Mouse (Mus musculus) G1E (cell line): ENCODE data around the gene Cep112. TPM values are rescaled to one million over a fixed set of nuclear protein-coding genes. Genes with fewer than 3 reads are reported as not detected.
"Not testable (repeated sequence)": the region's sequence is repeated elsewhere in the genome, so short reads cannot be mapped to it uniquely, and the experiment has no call there.

Source experiments
- ATAC-seq: 2 replicates; pipeline ENCODE4 v1.8.0; 2016; ENCODE audit warnings: mild to moderate bottlenecking; ENCODE audit not compliant: insufficient number of reproducible peaks, poor library complexity, low FRiP score, severe bottlenecking; ENCODE audit errors: extremely low read depth
- DNase-seq: peaks from one replicate; pipeline ENCODE4 v3.0.0; 2012; ENCODE audit warnings: low spot score
- H3K27me3 ChIP-seq: 2 replicates; pipeline ENCODE4 v1.6.1; 2012; ENCODE audit warnings: mild to moderate bottlenecking, low read length, inconsistent platforms; ENCODE audit not compliant: insufficient read depth
- H3K36me3 ChIP-seq: replicated peaks from 2 replicates; pipeline ENCODE3; 2012; ENCODE audit warnings: mild to moderate bottlenecking, inconsistent platforms
- H3K4me1 ChIP-seq: 2 replicates; pipeline ENCODE4 v1.6.1; 2012; ENCODE audit warnings: low read depth, low read length, inconsistent platforms, mixed read lengths; ENCODE audit not compliant: insufficient read depth
- H3K4me3 ChIP-seq: 2 replicates; pipeline ENCODE4 v1.5.1; 2012; ENCODE audit warnings: low read depth, mild to moderate bottlenecking, inconsistent platforms, low read length, moderate library complexity, mixed read lengths
- H3K9me3 ChIP-seq: replicated peaks from 2 replicates; pipeline ENCODE4 v1.6.1; 2012; ENCODE audit warnings: inconsistent platforms
- CTCF ChIP-seq: IDR thresholded peaks from 2 replicates; pipeline ENCODE4 v1.5.1; 2012; ENCODE audit warnings: low read depth, low read length, inconsistent platforms, mixed read lengths
- GATA1 ChIP-seq: IDR thresholded peaks from 2 replicates; pipeline ENCODE4 v1.6.1; 2012; ENCODE audit warnings: borderline replicate concordance, low read length, inconsistent platforms, mixed read lengths
- GATA2 ChIP-seq: IDR thresholded peaks from 2 replicates; pipeline ENCODE4 v1.6.1; 2012; ENCODE audit warnings: low read depth, low read length, inconsistent platforms, borderline replicate concordance
- POLR2AphosphoS5 ChIP-seq: IDR thresholded peaks from 2 replicates; pipeline ENCODE4 v1.6.1; 2012; ENCODE audit warnings: low read depth, low read length, inconsistent platforms; ENCODE audit not compliant: insufficient replicate concordance
- TAL1 ChIP-seq: conservative IDR thresholded peaks from 2 replicates; pipeline ENCODE4 v1.6.1; 2012; ENCODE audit warnings: low read depth, low read length, inconsistent platforms, mixed read lengths
- polyA plus RNA-seq: library from polyadenylated mRNA; stranded (reverse); fragments of >175 nt; gene quantifications from 2 replicates; pipeline ENCODE4 v1.2.3, GENCODE M21; 2012
- total RNA-seq, 2 experiments: library from RNA; stranded (forward) in 1 of 2; stranded (reverse) in 1 of 2; fragments of 200-1000 nt in 1 of 2; fragments of >200 nt in 1 of 2; fragmentation: Nextera tagmentation in 1 of 2; gene quantifications; 2 replicates each; pipeline ENCODE4 v1.2.3; 2014 to 2017

Gene Cep112
- total and polyA plus RNA-seq, 3 experiments = 0.22 TPM; not detected in 2

DNA sequence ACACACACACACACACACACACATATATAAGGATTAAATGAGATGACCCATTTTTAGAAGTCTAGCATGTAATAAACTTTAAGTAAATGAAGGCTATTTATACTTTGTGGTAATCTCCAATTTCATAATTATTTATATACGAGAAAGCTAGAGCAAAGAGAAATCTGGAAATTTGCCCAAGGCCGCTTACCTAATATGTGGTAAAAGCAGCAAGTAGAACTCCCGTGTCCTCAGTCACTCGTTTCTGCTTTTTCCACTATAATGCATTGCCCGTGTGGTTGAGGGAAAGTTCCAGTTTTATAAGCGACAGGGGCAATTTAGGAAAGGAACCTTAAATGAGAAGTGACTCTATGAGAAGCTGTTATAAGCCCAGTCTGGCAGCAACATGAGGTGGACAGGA lies 442.5 kb downstream of the Cep112 start:
- Histone ChIP-seq H3K4me3 (no peak overlapping the region), H3K36me3 (no peaks in the 10 kb centered on the region), H3K27me3 (no peaks in the 10 kb centered on the region), H3K9me3 (peaks cover 50% of the 10 kb centered on the region), H3K4me1 (no peaks in the 10 kb centered on the region)
- TF ChIP-seq GATA2 = no peak
- no peak for TF ChIP-seq CTCF
- TF ChIP-seq GATA1 = no peak
- TF ChIP-seq POLR2AphosphoS5 = no peak
- TF ChIP-seq TAL1 = no peak
- DNase-seq (no peak), ATAC-seq (no peak)

DNA sequence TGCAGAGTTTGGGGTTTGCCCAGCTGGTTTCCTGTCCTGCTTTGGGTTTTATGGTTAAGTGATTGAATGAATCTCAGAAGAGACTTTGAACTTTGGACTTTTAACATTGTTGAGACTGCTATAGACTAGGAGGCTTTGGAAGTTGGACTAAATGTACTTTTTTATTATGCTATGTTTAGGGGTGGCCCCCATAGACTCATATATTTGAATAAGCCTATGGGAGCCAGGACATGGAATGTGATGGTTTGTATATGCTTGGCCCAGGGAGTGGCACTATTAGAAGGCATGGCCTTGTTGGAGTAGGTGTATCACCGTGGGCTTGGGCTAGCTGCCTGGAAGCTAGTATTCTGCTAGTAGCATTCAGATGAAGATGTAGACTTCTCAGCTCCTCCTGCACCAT lies 446.3 kb downstream of the Cep112 start:
- H3K4me3 ChIP-seq, DNase-seq, H3K36me3 ChIP-seq, H3K4me1 ChIP-seq, H3K27me3 ChIP-seq, ATAC-seq: not testable (repeated sequence)
- peaks cover 40% of the 10 kb centered on the region for H3K9me3 ChIP-seq

DNA sequence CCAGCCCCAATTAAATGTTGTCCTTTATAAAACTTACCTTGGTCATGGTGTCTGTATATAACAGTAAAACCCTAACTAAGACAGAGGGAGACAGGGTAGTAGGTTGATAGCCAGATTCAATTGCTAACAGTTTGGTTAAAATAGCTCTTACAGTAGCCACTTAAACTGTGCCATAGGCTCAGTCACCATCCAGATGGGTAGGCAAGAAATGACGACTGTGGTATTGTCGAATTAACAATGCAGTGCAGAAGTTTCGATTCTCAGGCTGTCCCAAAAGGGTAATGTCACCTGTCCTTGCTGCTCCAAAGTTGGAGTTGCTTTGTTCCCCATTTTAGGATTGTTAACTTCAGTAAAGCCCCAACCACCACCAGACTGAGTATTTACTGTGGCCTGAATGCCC lies 446.8 kb downstream of the Cep112 start:
- TF ChIP-seq CTCF (no peak), POLR2AphosphoS5 (no peak), GATA2 (no peak), TAL1 (no peak), GATA1 (no peak)
- H3K36me3 ChIP-seq = no peaks in the 10 kb centered on the region
- ATAC-seq (no peak), DNase-seq (no peak)
- H3K27me3 ChIP-seq = no peaks in the 10 kb centered on the region
- H3K4me3 ChIP-seq = no peak overlapping the region
- peaks cover 41% of the 10 kb centered on the region for H3K9me3 ChIP-seq
- H3K4me1 ChIP-seq = no peaks in the 10 kb centered on the region

DNA sequence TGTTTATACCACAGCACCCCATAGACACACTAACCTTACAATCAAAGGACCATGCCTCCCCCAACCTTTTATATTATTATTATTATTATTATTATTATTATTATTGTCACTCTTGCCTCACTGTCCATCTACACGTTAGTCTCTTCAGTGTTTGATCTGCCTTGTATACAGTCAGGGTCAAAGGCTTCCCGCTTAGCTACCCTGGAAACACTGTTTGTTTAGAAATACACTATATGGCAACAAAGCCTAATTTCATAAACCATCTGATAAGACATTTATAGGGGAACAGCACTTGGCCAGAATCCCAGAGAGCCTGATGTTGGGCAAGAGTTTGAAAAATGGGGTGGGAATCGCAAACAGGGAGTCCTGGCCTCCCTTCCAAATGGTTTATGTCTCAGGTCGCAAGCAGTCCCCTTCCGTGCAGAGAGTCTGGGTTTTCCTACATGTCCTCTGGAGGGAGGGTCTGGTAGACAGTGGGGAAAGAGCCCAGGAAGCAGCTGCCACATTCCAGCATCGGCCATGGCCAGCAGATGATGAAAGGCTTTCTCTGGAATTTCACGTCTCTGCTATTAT lies 451.7 kb downstream of the Cep112 start:
- no peak for TF ChIP-seq TAL1
- TF ChIP-seq GATA2 = no peak
- no peak for TF ChIP-seq CTCF
- TF ChIP-seq GATA1 = no peak
- TF ChIP-seq POLR2AphosphoS5 = no peak
- Histone ChIP-seq H3K36me3 (no peaks in the 10 kb centered on the region), H3K27me3 (no peaks in the 10 kb centered on the region), H3K9me3 (peaks cover 62% of the 10 kb centered on the region), H3K4me1 (no peaks in the 10 kb centered on the region), H3K4me3 (no peak overlapping the region)
- DNase-seq (no peak), ATAC-seq (no peak)

DNA sequence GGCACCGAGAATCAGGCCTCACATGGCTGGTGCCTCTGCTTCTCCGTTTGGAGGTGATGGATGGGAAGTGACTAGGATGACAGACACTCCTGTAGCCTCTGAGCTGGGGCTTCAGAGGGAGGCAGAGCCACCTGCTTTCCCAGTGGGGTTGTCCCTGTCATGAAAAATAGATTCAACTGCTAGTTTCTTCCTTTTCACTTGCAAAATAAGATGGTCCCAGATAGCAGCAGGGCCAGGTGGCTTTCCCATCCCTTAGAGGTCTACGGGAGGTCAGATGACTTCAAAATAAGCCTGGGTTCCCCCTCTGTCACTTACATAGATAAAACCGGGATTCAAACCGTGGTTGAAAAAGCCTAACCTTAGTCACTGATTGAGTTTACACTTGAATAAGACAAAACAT lies 452.5 kb downstream of the Cep112 start:
- DNase-seq = no peak
- Histone ChIP-seq H3K27me3 (no peaks in the 10 kb centered on the region), H3K9me3 (peaks cover 64% of the 10 kb centered on the region), H3K4me3 (no peak overlapping the region; the same call in 1 of the 2 replicates), H3K4me1 (no peaks in the 10 kb centered on the region), H3K36me3 (no peaks in the 10 kb centered on the region)
- TF ChIP-seq POLR2AphosphoS5 = no peak
- no peak for TF ChIP-seq GATA1
- TF ChIP-seq GATA2 = no peak
- no peak for TF ChIP-seq CTCF
- no peak for TF ChIP-seq TAL1
- ATAC-seq = no peak

DNA sequence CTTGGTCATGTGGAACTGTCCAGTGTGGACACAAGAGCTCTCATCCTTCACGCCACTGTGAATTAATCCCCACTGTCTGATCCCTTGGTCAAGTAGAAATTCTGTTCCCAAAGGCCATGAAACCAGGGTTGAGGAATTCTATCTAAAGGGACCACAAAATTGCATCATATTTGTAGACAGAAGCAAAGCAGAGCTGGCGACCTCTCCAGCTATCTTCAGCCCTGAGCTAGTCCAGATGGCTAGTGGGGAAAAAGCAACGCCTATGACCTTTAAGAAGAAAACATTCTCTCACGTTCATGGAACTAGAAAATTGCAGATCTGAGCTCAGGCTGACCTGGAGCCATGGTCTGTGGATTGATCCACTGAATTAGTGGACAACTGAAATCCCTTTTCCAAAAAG lies 455.6 kb downstream of the Cep112 start:
- ATAC-seq (no peak), DNase-seq (no peak)
- peaks cover 71% of the 10 kb centered on the region for H3K9me3 ChIP-seq
- H3K4me3 ChIP-seq = no peak overlapping the region
- TF ChIP-seq TAL1 = no peak
- TF ChIP-seq POLR2AphosphoS5 = no peak
- no peak for TF ChIP-seq GATA1
- no peak for TF ChIP-seq CTCF
- TF ChIP-seq GATA2 = no peak
- no peaks in the 10 kb centered on the region for H3K4me1 ChIP-seq
- H3K27me3 ChIP-seq = no peaks in the 10 kb centered on the region
- H3K36me3 ChIP-seq = no peaks in the 10 kb centered on the region

DNA sequence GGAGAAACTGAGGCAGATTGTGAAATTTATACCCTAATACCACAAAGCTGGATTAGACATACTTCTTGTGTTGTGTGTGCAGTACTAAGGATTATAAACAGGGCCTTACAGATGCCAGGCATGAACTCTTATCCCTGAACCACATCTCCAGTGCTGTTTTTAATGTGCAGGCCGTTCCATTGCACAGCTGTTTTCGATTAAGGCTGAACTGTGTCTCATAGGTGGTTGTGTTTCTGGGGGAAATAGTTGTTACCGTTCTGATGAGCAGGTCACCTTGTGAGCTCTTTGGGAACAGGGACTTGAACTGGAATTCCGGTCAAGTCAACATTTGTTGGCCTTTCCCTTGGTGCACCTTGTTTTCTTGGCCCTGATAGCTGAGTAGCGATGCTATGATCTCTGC lies 456.7 kb downstream of the Cep112 start:
- H3K9me3 ChIP-seq = peaks cover 79% of the 10 kb centered on the region
- ATAC-seq = no peak
- DNase-seq = no peak
- H3K27me3 ChIP-seq = no peaks in the 10 kb centered on the region
- no peaks in the 10 kb centered on the region for H3K36me3 ChIP-seq
- no peak overlapping the region for H3K4me3 ChIP-seq
- H3K4me1 ChIP-seq = no peaks in the 10 kb centered on the region
- TF ChIP-seq GATA2 (no peak), CTCF (no peak), POLR2AphosphoS5 (no peak), GATA1 (no peak), TAL1 (no peak)
